Mouse (Mus musculus) intestine, embryonic 14.5 days (tissue): ENCODE data around the gene Pomc. TPM values are rescaled to one million over a fixed set of nuclear protein-coding genes. Genes with fewer than 3 reads are reported as not detected.

ENCODE experiments used
- ATAC-seq: fragments of 200-750 bp; cut with Nextera tagmentation; replicated peaks from 2 replicates; pipeline ENCODE4 v1.8.0; 2017; ENCODE audit warnings: low read depth, moderate number of reproducible peaks, moderate TSS enrichment, moderate library complexity; ENCODE audit not compliant: low FRiP score, low TSS enrichment
- DNase-seq: peaks from one replicate; pipeline ENCODE4 v3.0.0-alpha.2; 2018; ENCODE audit warnings: low spot score
- H3K27ac ChIP-seq: fragments of 300-500 bp; sonication (generic); 2 replicates; pipeline ENCODE4 v1.5.1; 2014; ENCODE audit warnings: low read depth, mild to moderate bottlenecking, control low read depth
- H3K27me3 ChIP-seq: fragments of 300-500 bp; sonication (generic); replicated peaks from 2 replicates; pipeline ENCODE4 v1.6.1; 2014; ENCODE audit warnings: low read length, control low read depth; ENCODE audit not compliant: control insufficient read depth, insufficient read depth
- H3K36me3 ChIP-seq: fragments of 300-500 bp; sonication (generic); 2 replicates; pipeline ENCODE4 v1.6.1; 2014; ENCODE audit warnings: low read length, control low read depth; ENCODE audit not compliant: control insufficient read depth, insufficient read depth
- H3K4me1 ChIP-seq: fragments of 300-500 bp; sonication (generic); replicated peaks from 2 replicates; pipeline ENCODE4 v1.6.1; 2014; ENCODE audit warnings: low read length, control low read depth, mixed read lengths; ENCODE audit not compliant: control insufficient read depth, insufficient read depth
- H3K4me2 ChIP-seq: fragments of 300-500 bp; sonication (generic); 2 replicates; pipeline ENCODE4 v1.6.1; 2014; ENCODE audit warnings: low read length
- H3K4me3 ChIP-seq: fragments of 300-500 bp; sonication (generic); 2 replicates; pipeline ENCODE4 v1.5.1; 2014; ENCODE audit warnings: low read depth, low read length, control low read depth, mixed read lengths
- H3K9ac ChIP-seq: fragments of 300-500 bp; sonication (generic); 2 replicates; pipeline ENCODE4 v1.6.1; 2014; ENCODE audit warnings: mild to moderate bottlenecking, low read length
- H3K9me3 ChIP-seq: fragments of 300-500 bp; sonication (generic); 2 replicates; pipeline ENCODE4 v1.6.1; 2016; ENCODE audit warnings: low read length, control low read depth; ENCODE audit not compliant: control insufficient read depth
- WGBS: fragments of 180-500 bp; shearing (Covaris S2); extraction: QIAGEN DNeasy Blood & Tissue Kit; methylation state at CpG from one replicate; pipeline ENCODE4 v1.1.7; 2014; 5-methylcytosine and 5-hydroxymethylcytosine counted together
- polyA plus RNA-seq: library from polyadenylated mRNA; unstranded; fragments of >200 nt; fragmentation: Nextera tagmentation; extraction: Ambion mirVana; gene quantifications from 2 replicates; pipeline ENCODE4 v1.2.1, GENCODE M21; 2014

Pomc gene
- polyA plus RNA-seq, 1 experiment from 2014 or later = 3.2 TPM

DNA sequence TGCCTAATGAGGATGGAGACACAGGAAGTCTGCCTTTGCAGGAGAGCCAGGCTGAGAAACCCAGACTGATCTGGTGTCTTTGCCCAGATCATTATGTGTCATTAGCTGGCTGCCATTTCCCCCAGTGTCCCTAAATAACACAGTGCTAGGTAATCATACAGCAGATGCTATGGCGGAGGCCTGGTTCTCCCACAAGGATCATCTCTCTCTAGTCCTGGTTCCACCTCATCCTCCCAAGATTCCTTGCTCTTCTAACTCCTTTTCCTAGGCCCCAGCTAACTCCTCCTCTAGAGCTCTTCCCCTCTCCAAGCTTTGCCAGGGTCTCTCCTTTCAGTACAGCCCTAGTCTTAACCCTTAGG is 26.2 kb downstream of the Pomc start:
- WGBS = 57% methylated on average over 1 of the region's 1 CpGs
- Histone ChIP-seq H3K36me3 (0 out of 2 replicates have a peak, but pooled peaks cover 3% of the 10 kb centered on the region), H3K9me3 (no peaks in the 10 kb centered on the region), H3K27ac (peak overlapping the region; percentile 60; the same call in 1 of the 2 replicates), H3K9ac (no peak overlapping the region), H3K27me3 (no peaks in the 10 kb centered on the region), H3K4me2 (peak overlapping the region; percentile 81), H3K4me1 (peaks cover 13% of the 10 kb centered on the region; the same call in 1 of the 2 replicates), H3K4me3 (peak overlapping the region; percentile 47; the same call in 1 of the 2 replicates)
- DNase-seq (no peak), ATAC-seq (no peak)

DNA sequence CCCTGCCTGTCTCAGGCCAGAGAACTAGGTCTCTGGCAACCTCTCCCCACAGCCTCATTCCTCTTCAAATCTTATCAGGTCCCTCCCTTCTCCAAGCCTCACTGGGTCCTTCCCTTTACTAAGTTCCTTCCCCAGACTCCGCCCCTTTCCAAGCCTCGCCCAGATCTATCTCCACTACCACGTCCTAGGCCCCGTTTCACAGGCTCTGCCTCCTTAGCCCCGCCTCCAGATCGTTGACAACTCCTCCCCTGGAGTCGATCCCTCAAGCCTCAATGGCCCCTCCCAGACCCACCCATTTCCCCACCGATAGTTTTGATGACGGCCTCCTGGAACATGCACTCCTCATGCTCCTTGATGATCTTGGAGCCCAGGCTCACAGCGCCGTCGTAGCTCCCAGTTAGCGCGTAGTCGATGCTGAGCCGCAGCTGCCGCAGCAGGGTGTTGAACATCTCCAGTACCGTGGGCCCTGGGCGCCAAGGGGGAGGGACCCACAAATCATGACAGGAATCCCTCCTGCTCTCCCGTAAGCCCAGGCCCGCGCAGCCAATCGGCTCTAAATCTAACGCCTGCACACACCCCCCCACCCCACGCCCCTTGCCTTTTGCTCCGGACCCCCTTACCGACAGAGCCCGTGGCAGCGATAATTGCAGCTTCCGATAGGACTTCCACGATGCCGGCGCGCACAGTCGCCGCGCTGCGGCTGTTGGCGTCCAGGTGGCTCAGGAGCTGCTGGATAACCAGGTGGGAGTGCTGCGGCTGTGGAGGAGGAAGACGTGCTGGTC is 26.8 kb downstream of the Pomc start:
- H3K36me3 ChIP-seq = 0 out of 2 replicates have a peak, but pooled peaks cover 3% of the 10 kb centered on the region
- peak overlapping the region; percentile 60; the same call in 1 of the 2 replicates for H3K27ac ChIP-seq

DNA sequence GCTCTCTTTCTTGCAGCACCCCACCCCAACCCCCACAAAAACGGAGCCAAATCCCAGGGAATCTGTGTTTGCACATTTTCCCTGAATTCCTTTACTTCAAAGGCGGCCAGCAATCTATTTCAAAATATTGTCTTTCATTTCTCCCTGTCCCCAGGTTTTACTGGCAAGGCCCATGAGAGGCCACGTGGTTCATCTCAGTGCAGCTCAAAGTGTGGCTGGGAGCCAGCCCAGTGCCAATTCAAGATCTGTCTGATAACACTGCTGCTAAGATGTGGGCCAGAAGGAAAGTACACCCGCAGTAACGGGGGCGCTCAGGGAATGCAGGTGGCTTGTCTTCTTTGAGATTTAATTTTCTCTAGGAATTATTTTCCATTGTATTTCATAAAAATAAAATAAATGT is 27.5 kb downstream of the Pomc start:
- H3K27ac ChIP-seq = no peak overlapping the region
- 24% methylated on average over 6 of the region's 6 CpGs for WGBS
- DNase-seq = no peak
- H3K4me2 ChIP-seq = peak overlapping the region; percentile 81
- no peak overlapping the region for H3K9ac ChIP-seq
- no peaks in the 10 kb centered on the region for H3K36me3 ChIP-seq
- no peaks in the 10 kb centered on the region for H3K27me3 ChIP-seq
- peaks cover 13% of the 10 kb centered on the region; the same call in 1 of the 2 replicates for H3K4me1 ChIP-seq
- H3K4me3 ChIP-seq = peak overlapping the region; percentile 47
- ATAC-seq = no peak
- no peaks in the 10 kb centered on the region for H3K9me3 ChIP-seq

More for the DNA sequence above, 26.8 kb downstream of the Pomc start:
- ATAC-seq = peak; percentile 96
- peak overlapping the region; percentile 47 for H3K4me3 ChIP-seq
- peak overlapping the region; percentile 81 for H3K4me2 ChIP-seq
- under 1% methylated on average over 41 of the region's 41 CpGs for WGBS
- H3K4me1 ChIP-seq = peaks cover 13% of the 10 kb centered on the region; the same call in 1 of the 2 replicates
- peak; percentile 91 for DNase-seq
- H3K9me3 ChIP-seq = no peaks in the 10 kb centered on the region
- peak overlapping the region; percentile 39 for H3K9ac ChIP-seq
- no peaks in the 10 kb centered on the region for H3K27me3 ChIP-seq

DNA sequence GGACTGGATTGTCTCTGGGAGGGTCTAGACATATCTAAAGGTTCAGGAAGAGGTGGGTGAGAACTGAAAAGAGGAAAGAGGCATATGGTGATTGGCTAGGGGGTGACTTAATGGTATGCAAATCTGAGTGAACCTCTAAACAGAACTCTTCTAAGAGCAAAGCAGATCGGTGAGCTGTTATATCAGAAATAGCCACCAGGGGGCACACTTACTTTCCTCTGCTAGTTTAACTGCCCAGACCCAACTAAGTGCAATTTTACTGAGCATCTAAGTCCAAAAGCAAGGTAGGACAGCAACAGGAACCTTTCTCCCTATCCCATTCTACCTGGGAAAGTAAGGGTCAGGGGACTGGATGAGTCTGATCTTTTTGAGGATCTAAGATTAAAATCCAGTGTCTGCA is 29.0 kb downstream of the Pomc start:
- Histone ChIP-seq H3K27ac (no peak overlapping the region), H3K4me3 (no peak overlapping the region), H3K27me3 (no peaks in the 10 kb centered on the region), H3K9me3 (no peaks in the 10 kb centered on the region), H3K4me1 (peaks cover 13% of the 10 kb centered on the region; the same call in 1 of the 2 replicates), H3K4me2 (no peak overlapping the region), H3K36me3 (no peaks in the 10 kb centered on the region), H3K9ac (no peak overlapping the region)
- ATAC-seq (no peak), DNase-seq (peak; percentile 92)
- WGBS = 0% methylated on average over 1 of the region's 1 CpGs

GRCm38 (mm10) chr12:3984446-3984845 is 29.7 kb downstream of the Pomc start:
- Histone ChIP-seq H3K4me1 (peaks cover 13% of the 10 kb centered on the region; the same call in 1 of the 2 replicates), H3K36me3 (no peaks in the 10 kb centered on the region), H3K9me3 (no peaks in the 10 kb centered on the region), H3K4me2 (no peak overlapping the region), H3K27me3 (no peaks in the 10 kb centered on the region), H3K4me3 (no peak overlapping the region), H3K9ac (no peak overlapping the region), H3K27ac (no peak overlapping the region)
- 57% methylated on average over 9 of the region's 9 CpGs for WGBS
- DNase-seq (no peak), ATAC-seq (no peak)

GRCm38 (mm10) chr12:3989943-3990342 is 35.2 kb downstream of the Pomc start:
- no peak overlapping the region for H3K27ac ChIP-seq
- H3K4me3 ChIP-seq = no peak overlapping the region
- H3K9ac ChIP-seq = no peak overlapping the region
- H3K36me3 ChIP-seq = no peaks in the 10 kb centered on the region
- 0 out of 2 replicates have a peak, but pooled peaks cover 3% of the 10 kb centered on the region for H3K4me1 ChIP-seq
- ATAC-seq = no peak
- no peak overlapping the region for H3K4me2 ChIP-seq
- no peaks in the 10 kb centered on the region for H3K9me3 ChIP-seq
- WGBS = 45% methylated on average over 2 of the region's 2 CpGs
- no peaks in the 10 kb centered on the region for H3K27me3 ChIP-seq
- DNase-seq = no peak

- Histone ChIP-seq H3K36me3 (no peaks in the 10 kb centered on the region), H3K27me3 (no peaks in the 10 kb centered on the region), H3K4me2 (no peak overlapping the region), H3K27ac (no peak overlapping the region), H3K4me1 (0 out of 2 replicates have a peak, but pooled peaks cover 3% of the 10 kb centered on the region), H3K4me3 (no peak overlapping the region), H3K9me3 (no peaks in the 10 kb centered on the region), H3K9ac (no peak overlapping the region)
- DNase-seq (no peak), ATAC-seq (no peak)
- 85% methylated on average over 3 of the region's 3 CpGs for WGBS
These were observed 36.3 kb downstream of the Pomc start for GRCm38 (mm10) chr12:3991047-3991446.

- DNase-seq (no peak), ATAC-seq (no peak)
- Histone ChIP-seq H3K36me3 (no peaks in the 10 kb centered on the region), H3K27ac (no peak overlapping the region), H3K4me1 (no peaks in the 10 kb centered on the region), H3K27me3 (no peaks in the 10 kb centered on the region), H3K4me3 (no peak overlapping the region), H3K9ac (no peak overlapping the region), H3K4me2 (no peak overlapping the region), H3K9me3 (no peaks in the 10 kb centered on the region)
- 86% methylated on average over 9 of the region's 9 CpGs for WGBS
These were observed 42.0 kb downstream of the Pomc start for GRCm38 (mm10) chr12:3996749-3997148.

- WGBS = 92% methylated on average over 5 of the region's 5 CpGs
- Histone ChIP-seq H3K27me3 (no peaks in the 10 kb centered on the region), H3K27ac (no peak overlapping the region), H3K4me2 (no peak overlapping the region), H3K9me3 (no peaks in the 10 kb centered on the region), H3K9ac (no peak overlapping the region), H3K36me3 (no peaks in the 10 kb centered on the region), H3K4me1 (no peaks in the 10 kb centered on the region), H3K4me3 (no peak overlapping the region)
- ATAC-seq (no peak), DNase-seq (no peak)
These were observed 45.7 kb downstream of the Pomc start for GRCm38 (mm10) chr12:4000406-4000805.
